Mouse (Mus musculus) stomach, embryonic 14.5 days (tissue): ENCODE measurements around the gene Grin2d. TPM values are rescaled to one million over a fixed set of nuclear protein-coding genes. Genes with fewer than 3 reads are reported as not detected.

ENCODE experiments used
- ATAC-seq: fragments of 200-750 bp; cut with Nextera tagmentation; 2 replicates; pipeline ENCODE4 v1.8.0; 2017; ENCODE audit warnings: low read depth, moderate TSS enrichment; ENCODE audit not compliant: insufficient number of reproducible peaks, insufficient read depth, low FRiP score
- H3K27ac ChIP-seq: fragments of 300-500 bp; sonication (generic); 2 replicates; pipeline ENCODE4 v1.5.1; 2014; ENCODE audit warnings: mild to moderate bottlenecking, low read length, moderate library complexity, mixed read lengths
- H3K27me3 ChIP-seq: fragments of 300-500 bp; sonication (generic); 2 replicates; pipeline ENCODE4 v1.6.1; 2014; ENCODE audit warnings: low read length, control low read depth, mixed read lengths; ENCODE audit not compliant: control insufficient read depth, insufficient read depth
- H3K36me3 ChIP-seq: fragments of 300-500 bp; sonication (generic); 2 replicates; pipeline ENCODE4 v1.6.1; 2014; ENCODE audit warnings: mild to moderate bottlenecking, control low read depth, low read length, moderate library complexity, mixed read lengths; ENCODE audit not compliant: control insufficient read depth, insufficient read depth
- H3K4me1 ChIP-seq: fragments of 300-500 bp; sonication (generic); 2 replicates; pipeline ENCODE4 v1.6.1; 2014; ENCODE audit warnings: low read length, control low read depth, mixed read lengths; ENCODE audit not compliant: control insufficient read depth, insufficient read depth
- H3K4me2 ChIP-seq: fragments of 300-500 bp; sonication (generic); replicated peaks from 2 replicates; pipeline ENCODE4 v1.6.1; 2014; ENCODE audit warnings: low read depth, low read length, control low read depth
- H3K4me3 ChIP-seq: fragments of 300-500 bp; sonication (generic); 2 replicates; pipeline ENCODE4 v1.5.1; 2014; ENCODE audit warnings: low read depth, low read length, control low read depth
- H3K9ac ChIP-seq: fragments of 300-500 bp; sonication (generic); replicated peaks from 2 replicates; pipeline ENCODE4 v1.6.1; 2014; ENCODE audit warnings: low read depth, mild to moderate bottlenecking, control low read depth, low read length, moderate library complexity, mixed read lengths
- H3K9me3 ChIP-seq: fragments of 300-500 bp; sonication (generic); 2 replicates; pipeline ENCODE4 v1.6.1; 2016; ENCODE audit warnings: low read depth, low read length, control low read depth; ENCODE audit not compliant: control insufficient read depth
- WGBS: fragments of 180-500 bp; shearing (Covaris S2); extraction: QIAGEN DNeasy Blood & Tissue Kit; methylation state at CpG from one replicate; pipeline ENCODE4 v1.1.7; 2014; 5-methylcytosine and 5-hydroxymethylcytosine counted together
- polyA plus RNA-seq: library from polyadenylated mRNA; unstranded; fragments of >200 nt; fragmentation: Nextera tagmentation; extraction: Ambion mirVana; gene quantifications from 2 replicates; pipeline ENCODE4 v1.2.1, GENCODE M21; 2014

Gene Grin2d
- polyA plus RNA-seq, 1 experiment from 2014 or later: 0.48 TPM

- Histone ChIP-seq H3K36me3 (peaks cover 19% of the 10 kb centered on the region), H3K4me3 (peak overlapping the region; percentile 39), H3K9me3 (no peaks in the 10 kb centered on the region), H3K9ac (no peak overlapping the region), H3K27ac (no peak overlapping the region), H3K27me3 (peaks cover 28% of the 10 kb centered on the region), H3K4me2 (peak overlapping the region; percentile 52), H3K4me1 (peaks cover 17% of the 10 kb centered on the region)
- no peak for ATAC-seq
- 11% methylated on average over 30 of the region's 30 CpGs for WGBS
These were observed 45.8 kb downstream of the Grin2d start for GRCm38 (mm10) chr7:45832428-45832827.

- H3K4me1 ChIP-seq: peaks cover 17% of the 10 kb centered on the region
- H3K4me2 ChIP-seq: peak overlapping the region; percentile 91
- no peak overlapping the region for H3K27ac ChIP-seq
- peaks cover 32% of the 10 kb centered on the region for H3K36me3 ChIP-seq
- 30% methylated on average over 5 of the region's 5 CpGs for WGBS
- peaks cover 28% of the 10 kb centered on the region for H3K27me3 ChIP-seq
- H3K9ac ChIP-seq: no peak overlapping the region
- peak overlapping the region; percentile 93 for H3K4me3 ChIP-seq
- ATAC-seq: no peak
- H3K9me3 ChIP-seq: no peaks in the 10 kb centered on the region
These were observed 47.1 kb downstream of the Grin2d start for GRCm38 (mm10) chr7:45831128-45831525.

- WGBS: under 1% methylated on average over 35 of the region's 35 CpGs
These were observed 47.6 kb downstream of the Grin2d start, which contains the start of gene Grwd1 for GRCm38 (mm10) chr7:45830427-45831127. Grwd1 (minus strand) TSS chr7:45830944.

DNA sequence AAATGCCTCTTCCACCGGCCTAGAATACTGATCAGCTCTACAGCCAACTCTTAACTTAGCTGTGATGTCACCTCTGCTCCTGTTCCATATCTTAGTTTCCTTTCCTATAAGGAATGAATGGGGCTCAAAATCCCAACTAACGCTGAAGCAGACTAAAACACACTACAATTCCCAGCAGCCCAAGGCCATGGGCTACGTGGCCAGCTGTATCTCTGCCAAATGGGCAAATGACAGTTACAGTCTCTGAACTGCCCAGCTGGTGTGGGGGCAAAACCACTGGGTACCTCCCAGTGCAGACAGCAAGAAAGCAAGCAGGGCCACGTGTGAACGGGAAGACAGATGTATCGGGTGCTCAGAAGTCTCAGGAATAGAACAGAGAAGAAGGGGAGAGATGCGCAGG is 51.5 kb downstream of the Grin2d start:
- Histone ChIP-seq H3K36me3 (peaks cover 54% of the 10 kb centered on the region), H3K4me3 (no peak overlapping the region), H3K27me3 (peaks cover under 1% of the 10 kb centered on the region; the same call in 1 of the 2 replicates), H3K9me3 (no peaks in the 10 kb centered on the region), H3K4me2 (no peak overlapping the region), H3K27ac (no peak overlapping the region), H3K9ac (no peak overlapping the region), H3K4me1 (peaks cover 7% of the 10 kb centered on the region; the same call in 1 of the 2 replicates)
- 93% methylated on average over 7 of the region's 7 CpGs for WGBS
- no peak for ATAC-seq

More at GRCm38 (mm10) chr7:45830427-45831127, 47.6 kb downstream of the Grin2d start, which contains the start of gene Grwd1:
- ATAC-seq: peak; percentile 85
- peaks cover 38% of the 10 kb centered on the region for H3K36me3 ChIP-seq
- H3K4me3 ChIP-seq: peak within 1 kb of the TSS; percentile 93
- H3K9me3 ChIP-seq: no peaks in the 10 kb centered on the region
- peak within 1 kb of the TSS; percentile 91 for H3K4me2 ChIP-seq
- H3K4me1 ChIP-seq: peaks cover 17% of the 10 kb centered on the region
- peaks cover 28% of the 10 kb centered on the region for H3K27me3 ChIP-seq
- H3K27ac ChIP-seq: 0 out of 2 replicates have a peak within 1 kb of the TSS, but pooled peaks have one; percentile 48
- peak within 1 kb of the TSS; percentile 51 for H3K9ac ChIP-seq

GRCm38 (mm10) chr7:45824598-45824997 is 53.6 kb downstream of the Grin2d start, which contains the start of gene Kcnj14:
Kcnj14 (minus strand) TSS chr7:45824782.
- ATAC-seq: no peak
- H3K9ac ChIP-seq: no peak within 1 kb of the TSS
- H3K9me3 ChIP-seq: no peaks in the 10 kb centered on the region
- H3K27me3 ChIP-seq: no peaks in the 10 kb centered on the region
- 69% methylated on average over 7 of the region's 7 CpGs for WGBS
- no peak within 1 kb of the TSS for H3K4me2 ChIP-seq
- no peak within 1 kb of the TSS for H3K4me3 ChIP-seq
- no peak within 1 kb of the TSS for H3K27ac ChIP-seq
- peaks cover 53% of the 10 kb centered on the region for H3K36me3 ChIP-seq
- peaks cover 2% of the 10 kb centered on the region; the same call in 1 of the 2 replicates for H3K4me1 ChIP-seq

DNA sequence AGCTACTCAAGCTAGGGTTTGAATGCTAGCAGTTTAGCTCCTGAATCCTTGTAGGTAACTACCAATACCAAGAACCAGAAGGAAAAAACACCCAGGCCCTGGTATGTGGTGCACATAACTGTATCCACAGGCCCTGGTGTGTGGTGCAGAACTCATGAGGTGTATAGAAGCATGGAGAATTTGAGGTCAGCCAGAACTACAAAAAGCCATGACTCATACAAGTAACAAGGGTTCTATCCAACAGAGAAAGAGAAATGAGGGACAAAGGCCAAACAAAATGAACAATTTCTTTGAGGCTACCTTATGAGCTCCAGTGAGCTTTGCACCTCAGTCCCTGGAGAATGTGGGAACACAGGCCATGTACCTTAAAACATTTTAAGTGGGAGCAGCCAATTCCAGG is 57.3 kb downstream of the Grin2d start:
- H3K4me2 ChIP-seq: no peak overlapping the region
- no peak overlapping the region for H3K4me3 ChIP-seq
- no peak for ATAC-seq
- H3K27me3 ChIP-seq: no peaks in the 10 kb centered on the region
- peaks cover 20% of the 10 kb centered on the region for H3K36me3 ChIP-seq
- H3K27ac ChIP-seq: no peak overlapping the region
- H3K9ac ChIP-seq: no peak overlapping the region
- H3K9me3 ChIP-seq: no peaks in the 10 kb centered on the region
- H3K4me1 ChIP-seq: no peaks in the 10 kb centered on the region

DNA sequence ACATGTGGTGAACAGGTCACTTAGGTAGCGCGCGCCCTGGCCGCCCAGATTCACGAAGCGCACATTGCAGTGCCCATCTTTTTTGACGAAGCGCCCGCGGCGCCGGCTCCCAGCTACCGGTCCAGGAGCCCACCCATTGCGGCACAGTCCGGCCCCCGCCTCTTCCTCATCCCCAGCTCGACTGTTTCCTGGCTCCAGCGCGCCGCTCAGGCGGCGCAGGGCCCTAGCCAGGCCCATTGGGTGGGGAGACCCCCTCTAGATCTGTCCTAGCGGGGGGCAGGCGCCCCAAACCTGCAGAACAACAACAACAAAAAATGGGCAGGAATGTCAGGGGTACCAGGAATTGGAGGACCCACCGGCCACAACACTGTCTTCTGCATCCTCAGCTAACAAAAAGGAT is 58.3 kb downstream of the Grin2d start:
- no peaks in the 10 kb centered on the region for H3K27me3 ChIP-seq
- no peak overlapping the region for H3K9ac ChIP-seq
- peak overlapping the region; percentile 31; the same call in 1 of the 2 replicates for H3K4me2 ChIP-seq
- H3K36me3 ChIP-seq: peaks cover 9% of the 10 kb centered on the region; the same call in 1 of the 2 replicates
- WGBS: 12% methylated on average over 25 of the region's 25 CpGs
- no peak for ATAC-seq
- no peaks in the 10 kb centered on the region for H3K9me3 ChIP-seq
- no peak overlapping the region for H3K27ac ChIP-seq
- peaks cover 7% of the 10 kb centered on the region for H3K4me1 ChIP-seq
- H3K4me3 ChIP-seq: no peak overlapping the region

GRCm38 (mm10) chr7:45815984-45816351 is 62.2 kb downstream of the Grin2d start:
- no peaks in the 10 kb centered on the region for H3K27me3 ChIP-seq
- no peaks in the 10 kb centered on the region for H3K9me3 ChIP-seq
- 66% methylated on average over 2 of the region's 2 CpGs for WGBS
- no peak for ATAC-seq
- peaks cover 18% of the 10 kb centered on the region for H3K4me1 ChIP-seq
- H3K27ac ChIP-seq: no peak overlapping the region
- H3K4me2 ChIP-seq: no peak overlapping the region
- no peak overlapping the region; the same call in 1 of the 2 replicates for H3K9ac ChIP-seq
- H3K36me3 ChIP-seq: peaks cover 17% of the 10 kb centered on the region
- no peak overlapping the region for H3K4me3 ChIP-seq
